Mouse (Mus musculus) stomach, embryonic 15.5 days (tissue): ENCODE measurements around the gene Lamb3. TPM values are rescaled to one million over a fixed set of nuclear protein-coding genes. Genes with fewer than 3 reads are reported as not detected.
A peak's percentile ranks its signal among the peaks of the same experiment; 100 is the strongest.

Experiments
- ATAC-seq: fragments of 200-750 bp; cut with Nextera tagmentation; 2 replicates; pipeline ENCODE4 v1.8.0; 2017; ENCODE audit warnings: low read depth, moderate number of reproducible peaks, moderate TSS enrichment; ENCODE audit not compliant: insufficient read depth, low FRiP score
- H3K27ac ChIP-seq: fragments of 300-500 bp; sonication (generic); 2 replicates; pipeline ENCODE4 v1.5.1; 2015; ENCODE audit warnings: mild to moderate bottlenecking, inconsistent platforms
- H3K27me3 ChIP-seq: fragments of 300-500 bp; sonication (generic); replicated peaks from 2 replicates; pipeline ENCODE4 v1.6.1; 2015; ENCODE audit warnings: inconsistent platforms
- H3K36me3 ChIP-seq: fragments of 300-500 bp; sonication (generic); 2 replicates; pipeline ENCODE4 v1.6.1; 2015; ENCODE audit warnings: inconsistent platforms
- H3K4me1 ChIP-seq: fragments of 300-500 bp; sonication (generic); 2 replicates; pipeline ENCODE4 v1.6.1; 2015; ENCODE audit warnings: inconsistent platforms
- H3K4me2 ChIP-seq: fragments of 300-500 bp; sonication (generic); 2 replicates; pipeline ENCODE4 v1.6.1; 2015; ENCODE audit warnings: mild to moderate bottlenecking, inconsistent platforms
- H3K4me3 ChIP-seq: fragments of 300-500 bp; sonication (generic); replicated peaks from 2 replicates; pipeline ENCODE4 v1.5.1; 2015; ENCODE audit warnings: inconsistent platforms
- H3K9ac ChIP-seq: fragments of 300-500 bp; sonication (generic); 2 replicates; pipeline ENCODE4 v1.6.1; 2015; ENCODE audit warnings: inconsistent platforms
- H3K9me3 ChIP-seq: fragments of 300-500 bp; sonication (generic); 2 replicates; pipeline ENCODE4 v1.6.1; 2016; ENCODE audit warnings: inconsistent platforms
- WGBS: fragments of 180-500 bp; shearing (Covaris S2); methylation state at CpG from one replicate; pipeline ENCODE4 v1.1.7; 2015; 5-methylcytosine and 5-hydroxymethylcytosine counted together
- polyA plus RNA-seq: library from polyadenylated mRNA; unstranded; fragments of >200 nt; fragmentation: Nextera tagmentation; extraction: Ambion mirVana; gene quantifications from 2 replicates; pipeline ENCODE4 v1.2.1, GENCODE M21; 2015

Lamb3 gene
- 10.3 and 12.5 TPM in 2 replicates for polyA plus RNA-seq

DNA sequence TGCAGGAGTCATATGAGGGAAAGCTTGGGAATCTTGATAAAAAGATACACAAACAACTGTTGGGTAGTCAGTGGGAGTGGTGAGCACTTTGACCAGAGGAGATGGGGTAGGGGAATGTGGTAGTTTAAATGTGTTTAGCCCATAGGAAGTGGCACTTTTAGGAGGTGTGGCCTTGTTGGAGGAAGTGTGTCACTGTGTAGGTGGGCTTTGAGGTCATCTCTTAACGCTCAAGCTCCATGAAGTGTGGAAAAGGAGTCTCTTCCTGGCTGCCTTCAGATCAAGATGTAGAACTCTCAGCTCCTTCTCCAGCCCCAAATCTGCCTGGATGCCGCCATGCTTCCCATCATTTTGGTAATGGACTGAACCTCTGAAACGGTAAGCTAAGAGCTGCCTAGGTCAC lies at the start of gene Lamb3:
Gene Lamb3, plus strand, starts transcription at position 197 of the 400 bp plus-strand sequence.
- no peaks in the 10 kb centered on the region for H3K36me3 ChIP-seq
- no peak within 1 kb of the TSS for H3K9ac ChIP-seq
- no peaks in the 10 kb centered on the region for H3K4me1 ChIP-seq
- H3K9me3 ChIP-seq, result no peaks in the 10 kb centered on the region
- no peak within 1 kb of the TSS for H3K4me3 ChIP-seq
- no peaks in the 10 kb centered on the region for H3K27me3 ChIP-seq
- no peak within 1 kb of the TSS for H3K27ac ChIP-seq
- no peak within 1 kb of the TSS for H3K4me2 ChIP-seq
- 87% methylated on average over 3 of the region's 3 CpGs for WGBS
- no peak for ATAC-seq

GRCm38 (mm10) chr1:193159163-193159562 lies 48.3 kb upstream of the Lamb3 start:
- H3K36me3 ChIP-seq, result no peaks in the 10 kb centered on the region
- no peak overlapping the region for H3K4me2 ChIP-seq
- no peak overlapping the region for H3K4me3 ChIP-seq
- ATAC-seq, result no peak
- no peak overlapping the region for H3K27ac ChIP-seq
- H3K9me3 ChIP-seq, result no peaks in the 10 kb centered on the region
- H3K9ac ChIP-seq, result no peak overlapping the region
- WGBS, result 23% methylated on average over 3 of the region's 3 CpGs
- H3K27me3 ChIP-seq, result no peaks in the 10 kb centered on the region
- peaks cover 29% of the 10 kb centered on the region for H3K4me1 ChIP-seq

DNA sequence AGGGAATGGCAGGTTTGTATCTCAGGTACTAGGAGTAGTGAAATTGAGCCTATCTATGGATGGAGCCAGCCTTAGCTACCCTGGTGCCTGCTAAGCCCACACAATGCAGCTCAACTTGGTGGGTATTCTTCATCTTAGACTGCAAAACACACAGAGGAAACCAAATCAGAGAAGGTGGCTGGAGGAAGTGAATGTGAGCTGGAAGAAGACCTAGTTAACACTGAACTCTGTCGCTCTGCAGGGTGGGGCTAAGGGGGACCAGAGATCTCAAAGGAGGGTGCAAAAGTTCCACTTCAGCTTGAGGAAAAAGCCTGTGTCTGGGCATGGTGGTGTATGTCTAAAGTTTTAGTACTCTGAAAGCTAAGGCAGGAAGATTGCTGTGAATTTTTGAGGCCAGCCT lies 47.9 kb upstream of the Lamb3 start:
- 48% methylated on average over 1 of the region's 1 CpGs for WGBS
- Histone ChIP-seq H3K27ac (no peak overlapping the region), H3K4me1 (peaks cover 29% of the 10 kb centered on the region), H3K9me3 (no peaks in the 10 kb centered on the region), H3K4me2 (peak overlapping the region; percentile 47; the same call in 1 of the 2 replicates), H3K9ac (no peak overlapping the region), H3K27me3 (no peaks in the 10 kb centered on the region), H3K36me3 (no peaks in the 10 kb centered on the region), H3K4me3 (no peak overlapping the region)
- ATAC-seq, result no peak

DNA sequence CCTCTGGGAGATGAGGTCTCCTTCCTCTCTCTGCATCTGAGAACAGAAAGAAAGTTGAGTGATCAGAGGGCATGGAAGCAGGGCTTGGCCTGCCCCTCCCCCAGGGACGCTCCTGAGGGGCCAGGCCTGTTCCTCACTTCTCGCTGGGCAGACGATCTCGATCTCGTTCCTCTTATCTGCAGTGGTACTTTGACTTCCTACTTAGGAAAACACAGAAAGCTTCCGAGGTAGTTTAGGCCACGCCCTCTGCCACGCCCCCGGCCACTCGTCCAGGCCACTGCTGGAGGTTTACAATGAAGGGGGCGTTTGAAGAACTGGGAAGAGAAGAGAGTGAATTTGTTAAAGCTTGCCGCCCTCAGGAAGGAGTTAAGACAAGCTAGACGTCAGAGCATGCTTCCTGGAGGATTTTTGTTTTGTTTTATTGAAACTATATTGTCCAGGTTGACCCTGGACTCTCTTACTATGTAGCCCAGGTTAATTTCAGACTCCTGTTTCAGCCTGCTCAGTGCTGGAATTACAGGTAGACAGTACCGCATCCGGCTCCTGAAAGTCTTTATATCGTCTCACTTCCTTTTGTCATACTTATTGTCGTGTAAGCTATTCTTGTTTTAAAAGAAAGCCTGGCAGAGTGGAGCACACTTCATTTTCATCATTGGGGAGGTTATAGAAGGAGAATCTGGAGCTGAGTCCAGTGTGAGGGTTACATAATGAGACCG lies 47.0 kb upstream of the Lamb3 start:
- H3K4me2 ChIP-seq, result peak overlapping the region; percentile 47
- no peak overlapping the region for H3K9ac ChIP-seq
- H3K9me3 ChIP-seq, result no peaks in the 10 kb centered on the region
- peak; percentile 51; the same call in 1 of the 2 replicates for ATAC-seq
- H3K36me3 ChIP-seq, result no peaks in the 10 kb centered on the region
- no peaks in the 10 kb centered on the region for H3K27me3 ChIP-seq
- 13% methylated on average over 18 of the region's 18 CpGs for WGBS
- no peak overlapping the region for H3K27ac ChIP-seq
- H3K4me1 ChIP-seq, result peaks cover 29% of the 10 kb centered on the region
- H3K4me3 ChIP-seq, result peak overlapping the region; percentile 26

- no peak within 1 kb of the TSS for H3K4me3 ChIP-seq
- WGBS, result 85% methylated on average over 3 of the region's 3 CpGs
- H3K27ac ChIP-seq, result no peak within 1 kb of the TSS
- no peak within 1 kb of the TSS for H3K4me2 ChIP-seq
- no peak for ATAC-seq
- no peaks in the 10 kb centered on the region for H3K36me3 ChIP-seq
- peaks cover 15% of the 10 kb centered on the region for H3K4me1 ChIP-seq
- no peak within 1 kb of the TSS for H3K9ac ChIP-seq
- H3K9me3 ChIP-seq, result no peaks in the 10 kb centered on the region
- H3K27me3 ChIP-seq, result no peaks in the 10 kb centered on the region
Observed at GRCm38 (mm10) chr1:193167746-193168145, 39.8 kb upstream of the Lamb3 start, which contains the start of gene A130010J15Rik. TSS of gene A130010J15Rik (plus strand) at chr1:193168046.

GRCm38 (mm10) chr1:193169228-193169627 lies 38.3 kb upstream of the Lamb3 start:
- Histone ChIP-seq H3K4me2 (no peak overlapping the region), H3K36me3 (no peaks in the 10 kb centered on the region), H3K27me3 (no peaks in the 10 kb centered on the region), H3K27ac (no peak overlapping the region), H3K9ac (no peak overlapping the region), H3K4me1 (peaks cover 21% of the 10 kb centered on the region), H3K4me3 (no peak overlapping the region), H3K9me3 (no peaks in the 10 kb centered on the region)
- 74% methylated on average over 7 of the region's 7 CpGs for WGBS
- ATAC-seq, result no peak

DNA sequence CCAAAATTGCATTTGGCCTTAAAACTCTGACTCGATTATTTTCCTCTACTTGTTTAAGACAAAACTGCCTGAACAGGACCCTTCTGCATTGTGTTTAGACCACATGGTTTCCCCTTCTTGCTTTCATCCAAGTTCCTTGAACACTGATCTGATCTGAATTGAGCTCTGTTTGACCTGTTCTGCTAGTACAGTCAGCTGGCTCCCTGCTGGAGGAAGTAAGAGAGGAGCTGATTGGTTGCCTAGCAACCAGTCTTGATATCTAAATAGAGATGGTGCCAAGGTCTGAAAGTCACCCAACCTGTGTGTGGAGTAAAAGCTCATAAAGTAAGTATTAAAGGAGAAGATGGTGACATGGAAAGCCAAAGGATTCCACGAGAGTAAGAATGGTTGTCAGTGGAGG lies 37.6 kb upstream of the Lamb3 start:
- 43% methylated on average over 2 of the region's 2 CpGs for WGBS
- Histone ChIP-seq H3K4me2 (no peak overlapping the region), H3K27ac (peak overlapping the region; percentile 61; the same call in 1 of the 2 replicates), H3K9me3 (no peaks in the 10 kb centered on the region), H3K4me3 (no peak overlapping the region), H3K9ac (no peak overlapping the region), H3K27me3 (no peaks in the 10 kb centered on the region), H3K36me3 (no peaks in the 10 kb centered on the region), H3K4me1 (peaks cover 27% of the 10 kb centered on the region)
- peak; percentile 38; the same call in 1 of the 2 replicates for ATAC-seq

DNA sequence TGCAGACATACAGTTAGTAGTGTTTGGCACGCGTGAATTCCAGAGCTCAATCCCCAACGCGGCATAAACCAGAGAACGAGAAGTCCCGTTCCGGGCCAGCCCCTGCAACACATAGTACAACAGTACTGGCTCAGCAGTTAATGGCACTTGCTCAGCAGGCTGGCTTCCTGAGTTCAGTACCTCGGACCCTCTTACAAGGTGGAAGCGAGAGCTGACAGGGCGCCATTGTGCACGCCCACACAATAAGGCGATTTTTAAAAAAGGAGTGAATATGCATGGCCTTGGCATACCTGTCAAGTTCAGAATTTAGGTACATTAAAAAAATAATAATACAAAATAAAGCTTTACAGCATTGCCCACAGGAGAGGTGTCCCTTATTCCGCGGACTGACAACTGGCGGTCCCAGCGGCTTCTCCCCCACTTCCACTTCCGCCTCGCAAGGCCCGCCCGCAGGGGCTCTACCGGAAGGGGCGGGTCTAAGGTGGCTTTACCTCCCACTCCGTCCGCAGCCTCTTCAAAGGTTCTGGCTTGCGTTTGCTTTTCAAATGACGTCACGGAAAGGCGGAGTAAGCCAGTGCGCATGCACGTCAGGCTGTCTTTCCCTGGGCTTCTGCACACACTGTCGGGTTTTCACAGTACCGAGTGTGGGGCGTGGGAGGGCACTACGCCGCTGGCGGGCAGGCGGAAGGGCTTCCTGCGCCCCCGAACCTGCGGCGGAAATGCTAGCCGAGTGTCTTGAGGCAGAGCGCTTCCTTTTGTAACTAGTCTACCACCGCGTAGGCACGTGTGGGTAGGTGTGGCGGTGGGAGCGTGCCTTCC lies 34.3 kb upstream of the Lamb3 start:
- Histone ChIP-seq H3K36me3 (no peaks in the 10 kb centered on the region), H3K4me1 (peaks cover 31% of the 10 kb centered on the region), H3K27me3 (no peaks in the 10 kb centered on the region), H3K9me3 (no peaks in the 10 kb centered on the region), H3K4me2 (peak overlapping the region; percentile 67), H3K4me3 (peak overlapping the region; percentile 73), H3K9ac (peak overlapping the region; percentile 61), H3K27ac (peak overlapping the region; percentile 86)
- ATAC-seq, result peak; percentile 98
- under 1% methylated on average over 48 of the region's 48 CpGs for WGBS

DNA sequence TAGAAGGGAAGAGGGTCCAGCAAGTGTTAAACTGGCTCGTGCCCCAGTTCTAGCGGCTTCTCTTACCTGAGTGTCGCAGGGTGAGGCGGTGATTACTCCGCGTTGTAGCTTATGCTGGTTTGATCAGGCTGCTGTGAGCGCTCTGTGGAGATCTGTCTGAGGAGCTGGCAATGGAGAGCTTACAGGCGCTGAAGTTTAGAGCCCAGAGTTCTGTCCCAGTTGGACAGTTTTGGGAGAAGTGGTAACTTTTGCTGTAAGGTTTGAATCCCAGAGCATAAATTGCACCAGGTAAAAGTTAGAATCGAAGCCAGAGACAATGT lies 33.7 kb upstream of the Lamb3 start:
- H3K27ac ChIP-seq, result peak overlapping the region; percentile 86

GRCm38 (mm10) chr1:193174143-193174733 lies 33.3 kb upstream of the Lamb3 start:
- H3K36me3 ChIP-seq, result no peaks in the 10 kb centered on the region
- ATAC-seq, result no peak
- peak overlapping the region; percentile 62 for H3K4me2 ChIP-seq
- H3K9ac ChIP-seq, result peak overlapping the region; percentile 39; the same call in 1 of the 2 replicates
- no peaks in the 10 kb centered on the region for H3K9me3 ChIP-seq
- H3K27ac ChIP-seq, result peak overlapping the region; percentile 86
- H3K27me3 ChIP-seq, result no peaks in the 10 kb centered on the region
- peak overlapping the region; percentile 73 for H3K4me3 ChIP-seq
- WGBS, result 73% methylated on average over 13 of the region's 13 CpGs
- peaks cover 31% of the 10 kb centered on the region for H3K4me1 ChIP-seq

More for the DNA sequence above, 33.7 kb upstream of the Lamb3 start:
- no peaks in the 10 kb centered on the region for H3K9me3 ChIP-seq
- H3K4me1 ChIP-seq, result peaks cover 31% of the 10 kb centered on the region
- WGBS, result 14% methylated on average over 9 of the region's 9 CpGs
- no peaks in the 10 kb centered on the region for H3K27me3 ChIP-seq
- peak overlapping the region; percentile 73 for H3K4me3 ChIP-seq
- peak overlapping the region; percentile 39 for H3K9ac ChIP-seq
- peak overlapping the region; percentile 62 for H3K4me2 ChIP-seq
- H3K36me3 ChIP-seq, result no peaks in the 10 kb centered on the region
- no peak for ATAC-seq

- Histone ChIP-seq H3K4me1 (no peaks in the 10 kb centered on the region), H3K27ac (no peak overlapping the region), H3K9ac (no peak overlapping the region), H3K4me2 (no peak overlapping the region), H3K27me3 (no peaks in the 10 kb centered on the region), H3K4me3 (no peak overlapping the region), H3K36me3 (no peaks in the 10 kb centered on the region), H3K9me3 (no peaks in the 10 kb centered on the region)
- WGBS, result 73% methylated on average over 3 of the region's 3 CpGs
- ATAC-seq, result no peak
Observed at GRCm38 (mm10) chr1:193181104-193181503, 26.4 kb upstream of the Lamb3 start.

- WGBS, result 49% methylated on average over 6 of the region's 6 CpGs
- Histone ChIP-seq H3K9ac (no peak overlapping the region), H3K36me3 (no peaks in the 10 kb centered on the region), H3K4me3 (no peak overlapping the region), H3K9me3 (no peaks in the 10 kb centered on the region), H3K27me3 (no peaks in the 10 kb centered on the region), H3K27ac (peak overlapping the region; percentile 87), H3K4me1 (peaks cover 28% of the 10 kb centered on the region), H3K4me2 (no peak overlapping the region)
- ATAC-seq, result no peak
Observed at GRCm38 (mm10) chr1:193188257-193188656, 19.2 kb upstream of the Lamb3 start.
